Mouse (Mus musculus): ENCODE measurements around the gene Hyal2. TPM values are rescaled to one million over a fixed set of nuclear protein-coding genes. Genes with fewer than 3 reads are reported as not detected.

Hyal2 gene
- total and polyA plus RNA-seq, 3 experiments = 31.3 to 32.0 TPM; not detected in 1

DNA sequence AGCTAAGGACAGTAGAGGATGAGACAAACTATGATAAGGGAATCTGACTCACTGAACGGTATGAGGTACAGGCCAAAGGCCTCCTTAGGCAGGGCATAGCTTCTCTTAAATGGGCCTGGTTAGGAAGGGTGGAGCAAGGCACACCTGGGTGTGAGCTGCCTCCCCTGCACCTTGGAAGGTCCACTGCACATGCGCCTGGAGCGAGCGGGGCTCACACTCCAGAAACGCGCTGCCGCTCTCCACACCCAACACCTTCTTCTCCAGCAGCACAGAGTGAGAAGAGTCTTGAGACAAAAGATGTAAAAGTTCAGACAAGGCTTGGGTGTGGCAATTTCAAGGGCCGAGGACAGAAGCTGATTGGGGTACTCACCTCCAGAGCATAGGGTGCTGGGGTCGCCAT lies 31.7 kb downstream of the Hyal2 start:
- peaks cover 0 to 6% of the 10 kb centered on the region in 2 experiments; a peak in 3 of 4 replicates for H3K36me3 ChIP-seq (ENCODE audit: control insufficient read depth in 1 of 2, insufficient read depth in 2 of 2, low read length in 2 of 2)
- DNase-seq (ENCODE audit: low read depth, low spot score) = no peak
- H3K27ac ChIP-seq (ENCODE audit: control insufficient read depth, low read depth, low read length) = no peak overlapping the region
- no peaks in the 10 kb centered on the region for H3K9me3 ChIP-seq (replicated peaks; ENCODE audit: insufficient read depth, low read length)
- no peaks in the 10 kb centered on the region for H3K27me3 ChIP-seq (ENCODE audit: control insufficient read depth in 1 of 2, insufficient read depth in 2 of 2, low read length in 2 of 2)
- no peak for TF ChIP-seq TBP (IDR thresholded peaks at IDR 0.05; ENCODE audit: low read depth, low read length)
- TF ChIP-seq MEF2A (IDR thresholded peaks at IDR 0.05; ENCODE audit: extremely low read depth, insufficient replicate concordance, low read depth, low read length, poor library complexity, severe bottlenecking) = no peak
- TF ChIP-seq EP300 (IDR thresholded peaks at IDR 0.05; ENCODE audit: low read depth in 1 of 2, low read length in 2 of 2) = no peak
- TF ChIP-seq ETS1 (IDR thresholded peaks at IDR 0.05; ENCODE audit: low read depth, low read length) = no peak
- no peaks in the 10 kb centered on the region; the same call in 1 of the 2 replicates for H3K79me2 ChIP-seq (ENCODE audit: control insufficient read depth, insufficient read depth, low read length, poor library complexity)
- no peak overlapping the region for H3K4me3 ChIP-seq (ENCODE audit: control insufficient read depth in 1 of 2, insufficient read depth in 1 of 2, low read depth in 2 of 2, low read length in 2 of 2)
- H3K4me1 ChIP-seq (ENCODE audit: control insufficient read depth in 1 of 2, insufficient read depth in 2 of 2, low read length in 2 of 2) = peaks cover 0 to 18% of the 10 kb centered on the region in 2 experiments; a peak in 2 of 4 replicates
- H3K9ac ChIP-seq (ENCODE audit: control insufficient read depth, low read depth, low read length, poor library complexity, severe bottlenecking) = no peak overlapping the region

DNA sequence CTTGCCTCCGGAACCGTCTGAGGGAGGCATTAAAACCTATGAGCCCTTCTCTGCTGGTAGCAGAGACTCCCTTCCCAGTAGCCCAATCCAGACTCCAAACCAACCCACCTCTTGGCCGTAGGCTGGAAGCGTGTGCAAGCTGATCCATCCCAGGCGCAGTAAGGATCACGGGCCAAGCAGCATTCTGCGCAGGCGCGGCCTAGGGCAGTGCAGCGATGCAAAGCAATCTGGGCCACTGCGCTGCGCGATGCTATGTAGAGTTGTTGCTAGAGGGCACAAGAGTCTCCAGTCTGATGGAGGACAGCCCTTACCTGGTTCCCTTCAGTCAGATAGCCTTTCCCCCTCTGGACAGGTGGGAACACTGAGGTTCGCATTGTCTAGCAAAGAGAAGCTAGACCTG lies 32.1 kb downstream of the Hyal2 start:
- H3K4me3 ChIP-seq (ENCODE audit: control insufficient read depth in 1 of 2, insufficient read depth in 1 of 2, low read depth in 2 of 2, low read length in 2 of 2) = no peak overlapping the region
- H3K27me3 ChIP-seq (ENCODE audit: control insufficient read depth in 1 of 2, insufficient read depth in 2 of 2, low read length in 2 of 2) = no peaks in the 10 kb centered on the region
- TF ChIP-seq JUND (IDR thresholded peaks at IDR 0.05; ENCODE audit: low read depth, low read length) = no peak
- no peak for TF ChIP-seq BHLHE40 (IDR thresholded peaks at IDR 0.05; ENCODE audit: borderline replicate concordance, low read depth, low read length)
- TF ChIP-seq RCOR1 (IDR thresholded peaks at IDR 0.05; ENCODE audit: low read depth, low read length) = no peak
- no peak for TF ChIP-seq USF1 (IDR thresholded peaks at IDR 0.05; ENCODE audit: low read depth, low read length)
- TF ChIP-seq E2F4 (IDR thresholded peaks at IDR 0.05; ENCODE audit: borderline replicate concordance, low read depth, low read length) = no peak
- peaks cover 0 to 6% of the 10 kb centered on the region in 2 experiments; a peak in 2 of 4 replicates for H3K36me3 ChIP-seq (ENCODE audit: control insufficient read depth in 1 of 2, insufficient read depth in 2 of 2, low read length in 2 of 2)
- H3K9me3 ChIP-seq (replicated peaks; ENCODE audit: insufficient read depth, low read length) = no peaks in the 10 kb centered on the region
- peaks cover 0 to 18% of the 10 kb centered on the region in 2 experiments; a peak in 2 of 4 replicates for H3K4me1 ChIP-seq (ENCODE audit: control insufficient read depth in 1 of 2, insufficient read depth in 2 of 2, low read length in 2 of 2)
- no peak for DNase-seq (ENCODE audit: low read depth, low spot score)
- H3K79me2 ChIP-seq (ENCODE audit: control insufficient read depth, insufficient read depth, low read length, poor library complexity) = no peaks in the 10 kb centered on the region; the same call in 1 of the 2 replicates
- H3K27ac ChIP-seq (ENCODE audit: control insufficient read depth, low read depth, low read length) = no peak overlapping the region
- no peak overlapping the region for H3K9ac ChIP-seq (ENCODE audit: control insufficient read depth, low read depth, low read length, poor library complexity, severe bottlenecking)

DNA sequence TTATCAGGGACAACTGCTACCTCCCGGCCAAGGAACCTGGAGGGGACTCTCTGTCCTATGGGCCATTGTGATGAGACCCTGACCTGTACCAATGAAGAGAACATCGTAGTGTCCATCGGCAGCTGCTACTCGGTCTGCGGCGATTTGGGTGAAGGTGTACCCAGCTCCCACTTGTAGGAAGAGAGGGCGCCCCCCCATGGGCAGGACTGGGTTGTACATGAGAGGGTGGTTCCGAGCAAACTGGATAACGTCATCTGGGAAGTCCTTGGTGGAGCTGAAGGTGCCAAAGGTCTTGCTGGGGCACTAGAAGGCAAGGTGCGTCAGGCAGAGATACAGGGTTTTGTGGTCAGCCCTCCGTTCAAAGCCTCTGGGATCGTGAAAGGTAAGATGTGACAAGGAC lies 33.0 kb downstream of the Hyal2 start:
- DNase-seq (ENCODE audit: low read depth, low spot score) = no peak
- Histone ChIP-seq H3K79me2 (ENCODE audit: control insufficient read depth, insufficient read depth, low read length, poor library complexity) (no peaks in the 10 kb centered on the region; the same call in 1 of the 2 replicates), H3K36me3 (ENCODE audit: control insufficient read depth in 1 of 2, insufficient read depth in 2 of 2, low read length in 2 of 2) (peaks cover 0 to 6% of the 10 kb centered on the region in 2 experiments; a peak in 2 of 4 replicates), H3K4me3 (ENCODE audit: control insufficient read depth in 1 of 2, insufficient read depth in 1 of 2, low read depth in 2 of 2, low read length in 2 of 2) (no peak overlapping the region), H3K9ac (ENCODE audit: control insufficient read depth, low read depth, low read length, poor library complexity, severe bottlenecking) (no peak overlapping the region), H3K27ac (ENCODE audit: control insufficient read depth, low read depth, low read length) (no peak overlapping the region), H3K27me3 (ENCODE audit: control insufficient read depth in 1 of 2, insufficient read depth in 2 of 2, low read length in 2 of 2) (no peaks in the 10 kb centered on the region), H3K4me1 (ENCODE audit: control insufficient read depth in 1 of 2, insufficient read depth in 2 of 2, low read length in 2 of 2) (peaks cover 0 to 18% of the 10 kb centered on the region in 2 experiments; a peak in 2 of 4 replicates), H3K9me3 (replicated peaks; ENCODE audit: insufficient read depth, low read length) (no peaks in the 10 kb centered on the region)
- no peak for TF ChIP-seq USF1 (IDR thresholded peaks at IDR 0.05; ENCODE audit: low read depth, low read length)
- peak; percentile 41 to 56 (median 41) for TF ChIP-seq CTCF (IDR thresholded peaks at IDR 0.05 in 2 of 3, conservative IDR thresholded peaks at IDR 0.05 in 1 of 3; ENCODE audit: control insufficient read depth in 1 of 3, insufficient read depth in 1 of 3, low read depth in 2 of 3, low read length in 3 of 3, poor library complexity in 1 of 3, severe bottlenecking in 1 of 3)
- TF ChIP-seq GATA1 (IDR thresholded peaks at IDR 0.05; ENCODE audit: low read depth, low read length) = no peak

Data from MEL (cell line).